Mouse (Mus musculus) left cerebral cortex, adult 2 months (tissue): Measurements from ENCODE around the gene Creld1. TPM values are rescaled to one million over a fixed set of nuclear protein-coding genes. Genes with fewer than 3 reads are reported as not detected.
A peak's percentile ranks its signal among the peaks of the same experiment; 100 is the strongest.

Experiments
- DNase-seq, 2 experiments: peaks; one replicate each; pipeline ENCODE4 v3.0.0; 2021 to 2022; ENCODE audit warnings: low spot score in 2 of 2, mixed read lengths in 1 of 2; ENCODE audit errors: extremely low spot score in 1 of 2
- H3K27ac ChIP-seq: fragments of 200-600 bp; 2 replicates; pipeline ENCODE4 v1.8.1; 2022
- H3K4me3 ChIP-seq: fragments of 200-600 bp; 2 replicates; pipeline ENCODE4 v1.8.1; 2022
- CTCF ChIP-seq: fragments of 200-600 bp; IDR thresholded peaks from 2 replicates; pipeline ENCODE4 v1.8.1; 2022; ENCODE audit warnings: antibody characterized with exemption, mild to moderate bottlenecking, moderate library complexity
- intact Hi-C: fragments of 180-260 bp; cut with DNase I; formaldehyde crosslinking; loops from one replicate; pipeline ENCODE4 v1.15.1; 2025
- long read RNA-seq, 2 experiments: library from polyadenylated mRNA; stranded (forward); transcript quantifications; one replicate each; pipeline ENCODE4 v2.0.0; 2021; ENCODE audit warnings: borderline mapping rate in 2 of 2
- total RNA-seq, 2 experiments: library from RNA; stranded (reverse); gene quantifications; 2 replicates each; pipeline ENCODE4 v1.2.3; 2021

Gene Creld1
- 100 to 1,000 TPM; 116 to 117 TPM for total RNA-seq
- long read RNA-seq, experiment 1, transcript Creld1-201 (10 exons, 2,306 nt): major isoform, 84 of 106 reads
- long read RNA-seq, experiment 1, partial matches to known transcripts: 7 of 106 reads
- long read RNA-seq, experiment 1, other reads (novel, unspliced or antisense): 10 of 106 reads
- long read RNA-seq, experiment 2, transcript Creld1-201 (10 exons, 2,306 nt): major isoform, 56 of 82 reads
- long read RNA-seq, experiment 2, partial matches to known transcripts: 5 of 82 reads
- long read RNA-seq, experiment 2, other reads (novel, unspliced or antisense): 20 of 82 reads

- DNase-seq: peak; percentile 89 to 93
- intact Hi-C loops: loop anchor here (1.0 kb wide), 1 partner anchor 177 kb away; no protein-coding TSS in a partner anchor
- TF ChIP-seq CTCF: no peak
- peak within 1 kb of the TSS; percentile 80 for H3K4me3 ChIP-seq
- H3K27ac ChIP-seq: peak within 1 kb of the TSS; percentile 96
Measured at GRCm38 (mm10) chr6:113483100-113483615, at the start of gene Creld1. Creld1 (plus strand) TSS chr6:113483297.

- H3K4me3 ChIP-seq: no peak overlapping the region
- DNase-seq: no peak
- no peak overlapping the region for H3K27ac ChIP-seq
- no peak for TF ChIP-seq CTCF
- intact Hi-C loops: no loop called here
Measured at GRCm38 (mm10) chr6:113433661-113434060, 49.4 kb upstream of the Creld1 start.

GRCm38 (mm10) chr6:113434691-113435090 lies 48.4 kb upstream of the Creld1 start:
- no peak overlapping the region for H3K27ac ChIP-seq
- H3K4me3 ChIP-seq: no peak overlapping the region
- intact Hi-C loops: no loop called here
- no peak for DNase-seq
- no peak for TF ChIP-seq CTCF

- no peak within 1 kb of the TSS for H3K27ac ChIP-seq
- DNase-seq: no peak
- intact Hi-C loops: no loop called here
- H3K4me3 ChIP-seq: no peak within 1 kb of the TSS
- no peak for TF ChIP-seq CTCF
Measured at GRCm38 (mm10) chr6:113435664-113436205, 47.4 kb upstream of the Creld1 start, which contains the start of gene Cidec. Cidec (minus strand) TSS chr6:113435760.

- no peak for TF ChIP-seq CTCF
- no peak overlapping the region for H3K27ac ChIP-seq
Measured at GRCm38 (mm10) chr6:113437135-113437534, 46.0 kb upstream of the Creld1 start.

GRCm38 (mm10) chr6:113438721-113439430 lies 44.2 kb upstream of the Creld1 start:
- no peak for TF ChIP-seq CTCF
- Histone ChIP-seq H3K4me3 (no peak overlapping the region), H3K27ac (no peak overlapping the region)
- intact Hi-C loops: no loop called here
- DNase-seq: no peak

More at GRCm38 (mm10) chr6:113437135-113437534, 46.0 kb upstream of the Creld1 start:
- intact Hi-C loops: no loop called here
- no peak for DNase-seq
- no peak overlapping the region for H3K4me3 ChIP-seq

- Histone ChIP-seq H3K27ac (no peak overlapping the region), H3K4me3 (no peak overlapping the region)
- intact Hi-C loops: loop anchor here (10.0 kb wide), 2 partner anchors 254 to 396 kb away; partner anchors contain the start of genes Tatdn2 and Thumpd3
- DNase-seq: no peak
- TF ChIP-seq CTCF: no peak
Measured at GRCm38 (mm10) chr6:113440686-113441085, 42.4 kb upstream of the Creld1 start.

GRCm38 (mm10) chr6:113441147-113441680 lies 41.9 kb upstream of the Creld1 start:
- peak; percentile 77 for TF ChIP-seq CTCF
- intact Hi-C loops: loop anchor here (10.0 kb wide), 2 partner anchors 254 to 396 kb away; partner anchors contain the start of genes Tatdn2 and Thumpd3
- peak; percentile 49 to 65 for DNase-seq
- no peak overlapping the region for H3K27ac ChIP-seq
- no peak overlapping the region for H3K4me3 ChIP-seq

GRCm38 (mm10) chr6:113442087-113442441 lies 41.0 kb upstream of the Creld1 start:
- TF ChIP-seq CTCF: no peak
- peak overlapping the region; percentile 91 for H3K27ac ChIP-seq
- DNase-seq: no peak
- intact Hi-C loops: loop anchor here (10.0 kb wide), 2 partner anchors 253 to 397 kb away; partner anchors contain the start of genes Tatdn2 and Thumpd3
- peak overlapping the region; percentile 93 for H3K4me3 ChIP-seq

GRCm38 (mm10) chr6:113442442-113443090 lies 40.5 kb upstream of the Creld1 start, which contains the start of gene Jagn1:
Jagn1 (plus strand) TSS chr6:113442569.
- no peak for TF ChIP-seq CTCF
- intact Hi-C loops: loop anchor here (10.0 kb wide), 2 partner anchors 252 to 398 kb away; partner anchors contain the start of genes Tatdn2 and Thumpd3
- peak; percentile 87 to 89 for DNase-seq
- Histone ChIP-seq H3K27ac (peak within 1 kb of the TSS; percentile 91), H3K4me3 (peak within 1 kb of the TSS; percentile 93)

GRCm38 (mm10) chr6:113443091-113443490 lies 40.0 kb upstream of the Creld1 start:
- peak; percentile 15 for TF ChIP-seq CTCF
- Histone ChIP-seq H3K27ac (peak overlapping the region; percentile 91), H3K4me3 (peak overlapping the region; percentile 93)
- DNase-seq: no peak
- intact Hi-C loops: loop anchor here (10.0 kb wide), 2 partner anchors 252 to 398 kb away; partner anchors contain the start of genes Tatdn2 and Thumpd3
